Mouse (Mus musculus) NIH3T3 (cell line): ENCODE measurements at regions not wholly inside any gene's neighbourhood (a gene's known extent, or its start where the extent isn't known, plus 50 kb on each side); places are given as distances from the start of the nearest gene placed in this dataset.
A peak's percentile ranks its signal among the peaks of the same experiment; 100 is the strongest.

Experiments
- DNase-seq: peaks from one replicate; pipeline ENCODE4 v3.0.0-alpha.2; 2012; ENCODE audit warnings: low read depth

- no peak for DNase-seq
These were observed 417.4 kb upstream of the Dcn start for GRCm38 (mm10) chr10:97061961-97062360.

- DNase-seq, result no peak
These were observed 414.9 kb upstream of the Dcn start for GRCm38 (mm10) chr10:97064546-97064945.

GRCm38 (mm10) chr10:97078022-97078473 is 401.4 kb upstream of the Dcn start:
- no peak for DNase-seq

- DNase-seq, result no peak
These were observed 399.8 kb upstream of the Dcn start for GRCm38 (mm10) chr10:97079575-97079974.

- no peak for DNase-seq
These were observed 392.1 kb upstream of the Dcn start for GRCm38 (mm10) chr10:97087286-97087685.

GRCm38 (mm10) chr10:97090254-97090653 is 389.2 kb upstream of the Dcn start:
- DNase-seq, result no peak

- peak; percentile 67 for DNase-seq
These were observed 385.5 kb upstream of the Dcn start for GRCm38 (mm10) chr10:97093886-97094285.

GRCm38 (mm10) chr10:97114501-97114900 is 364.9 kb upstream of the Dcn start:
- no peak for DNase-seq

GRCm38 (mm10) chr10:97122693-97123092 is 356.7 kb upstream of the Dcn start:
- DNase-seq, result no peak

- no peak for DNase-seq
These were observed 337.8 kb upstream of the Dcn start for GRCm38 (mm10) chr10:97141561-97141960.

GRCm38 (mm10) chr10:97158561-97159395 is 320.6 kb upstream of the Dcn start:
- no peak for DNase-seq

GRCm38 (mm10) chr10:97159396-97159760 is 320.0 kb upstream of the Dcn start:
- no peak for DNase-seq

GRCm38 (mm10) chr10:97159831-97160575 is 319.4 kb upstream of the Dcn start:
- peak; percentile 84 for DNase-seq

- DNase-seq, result no peak
These were observed 318.5 kb upstream of the Dcn start for GRCm38 (mm10) chr10:97160892-97161291.

GRCm38 (mm10) chr10:97178468-97178867 is 300.9 kb upstream of the Dcn start:
- no peak for DNase-seq

GRCm38 (mm10) chr10:97189696-97190095 is 289.7 kb upstream of the Dcn start:
- DNase-seq, result no peak

- no peak for DNase-seq
These were observed 268.1 kb upstream of the Dcn start for GRCm38 (mm10) chr10:97211238-97211695.

- peak; percentile 14 for DNase-seq
These were observed 267.5 kb upstream of the Dcn start for GRCm38 (mm10) chr10:97211785-97212398.

- DNase-seq, result peak; percentile 72
These were observed 259.9 kb upstream of the Dcn start for GRCm38 (mm10) chr10:97219474-97219873.

- DNase-seq, result no peak
These were observed 259.0 kb upstream of the Dcn start for GRCm38 (mm10) chr10:97220431-97220830.

- no peak for DNase-seq
These were observed 243.8 kb upstream of the Dcn start for GRCm38 (mm10) chr10:97235631-97236030.

- peak; percentile 70 for DNase-seq
These were observed 237.9 kb upstream of the Dcn start for GRCm38 (mm10) chr10:97241476-97241875.

GRCm38 (mm10) chr10:97245674-97246073 is 233.7 kb upstream of the Dcn start:
- DNase-seq, result no peak
